Mouse (Mus musculus): ENCODE measurements around the gene Slamf7. TPM values are rescaled to one million over a fixed set of nuclear protein-coding genes. Genes with fewer than 3 reads are reported as not detected.
"Not testable (repeated sequence)": the region's sequence is repeated elsewhere in the genome, so short reads cannot be mapped to it uniquely, and the experiment has no call there.

The Slamf7 gene
- 1 to 10 TPM in 1 of 2 experiments, under 1 TPM in 1; 0.57 to 1.1 TPM for total RNA-seq (2021)
- long read RNA-seq, experiment 1: 0 reads
- long read RNA-seq, experiment 2: 0 reads

DNA sequence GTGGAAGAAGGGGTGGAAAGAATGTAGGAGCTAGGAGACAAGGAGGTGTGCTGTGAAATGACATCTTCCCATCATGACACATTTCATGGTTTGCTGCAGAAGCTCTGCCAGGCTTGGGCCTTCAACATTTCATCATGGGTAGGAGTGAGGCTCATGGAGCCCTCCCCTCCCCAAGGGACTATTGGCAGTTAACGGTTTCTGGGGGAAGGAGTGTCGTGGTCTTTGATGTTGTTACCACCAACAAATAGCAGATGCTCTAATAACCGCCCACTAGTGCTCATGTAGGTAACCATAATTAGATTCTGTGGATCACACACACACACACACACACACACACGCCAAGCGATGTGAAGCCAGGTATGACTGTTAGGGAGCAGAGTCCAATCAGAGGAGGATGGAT, at the start of gene Slamf7:
Gene Slamf7, minus strand, starts transcription at position 302 of the 400 bp plus-strand sequence.
- DNase-seq: no peak

DNA sequence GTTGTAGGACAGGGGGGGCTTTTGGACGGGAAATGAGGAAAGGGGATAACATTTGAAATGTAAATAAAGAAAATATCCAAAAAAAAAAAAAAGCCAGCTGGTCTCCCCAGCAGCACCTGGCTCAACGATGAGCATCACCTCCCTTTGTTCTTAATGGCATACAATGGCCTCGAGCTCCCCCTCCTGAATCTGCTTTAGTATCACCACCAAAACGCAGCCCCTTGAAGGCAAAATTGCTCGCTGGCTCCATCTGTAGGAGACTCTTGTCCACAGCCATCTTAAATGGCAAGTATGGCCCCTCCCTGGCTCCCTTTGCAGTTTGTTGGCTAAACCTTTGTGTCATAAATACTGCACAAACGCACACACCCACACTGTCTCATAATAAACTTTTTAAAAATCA, 46.1 kb upstream of the Slamf7 start:
- peak; percentile 25 to 33 for DNase-seq

DNA sequence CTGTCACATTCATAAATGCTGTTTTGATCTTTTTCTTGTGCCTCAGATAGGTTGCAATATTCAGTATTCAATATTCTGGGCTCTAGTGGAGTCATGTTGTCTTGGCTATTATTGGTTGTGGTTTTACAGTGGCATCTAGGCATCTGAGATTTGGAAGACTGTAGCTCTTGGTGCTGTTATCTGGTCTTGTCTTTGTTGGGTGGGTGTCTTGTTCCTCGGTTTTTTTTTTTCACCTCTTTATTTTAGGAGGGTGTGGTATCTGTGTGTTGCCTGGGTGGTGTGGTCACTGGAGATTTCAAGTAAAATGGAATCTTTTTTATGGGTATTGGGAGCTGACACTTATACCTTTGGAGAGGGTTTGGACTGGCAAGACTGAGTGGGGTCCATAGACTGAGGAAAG, 41.1 kb upstream of the Slamf7 start:
- DNase-seq: no peak

DNA sequence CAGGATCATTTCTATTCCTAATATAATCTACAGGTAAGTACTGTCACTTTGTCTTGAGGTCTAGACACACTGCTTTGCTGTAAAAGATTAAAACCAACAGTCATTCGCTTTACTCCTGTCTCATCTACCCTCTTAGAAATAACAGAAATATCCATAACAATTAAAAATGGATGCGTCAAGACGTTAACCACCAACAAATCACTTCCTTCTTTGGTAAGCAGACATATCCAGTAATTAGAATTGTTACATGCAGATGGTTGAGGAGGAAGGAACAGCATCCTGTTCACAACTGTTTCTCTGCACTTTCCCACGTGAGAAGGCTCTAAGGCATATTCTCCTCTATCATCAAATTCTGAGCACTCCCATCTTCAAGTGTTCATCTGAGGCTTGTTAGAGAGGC, 34.5 kb upstream of the Slamf7 start:
- DNase-seq: no peak

DNA sequence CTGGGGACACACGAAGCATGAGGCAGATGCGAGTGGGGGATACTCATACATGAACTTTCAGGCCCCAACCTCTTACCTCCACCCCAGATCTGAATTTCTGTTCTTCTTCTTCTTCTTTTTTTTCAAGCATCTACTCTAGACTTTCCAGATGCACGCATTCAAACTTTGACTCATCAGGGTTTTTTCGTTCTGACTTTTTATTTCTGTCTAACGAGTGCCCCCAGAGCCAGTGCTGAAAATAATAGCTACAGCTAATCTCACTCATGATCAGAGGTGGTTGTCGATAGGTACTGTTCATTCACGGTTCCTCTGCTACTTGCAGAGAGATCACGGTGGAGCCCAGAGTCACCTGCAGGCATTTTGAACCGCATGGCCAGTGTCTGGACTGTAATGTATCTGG, 32.1 kb upstream of the Slamf7 start:
- no peak for DNase-seq

DNA sequence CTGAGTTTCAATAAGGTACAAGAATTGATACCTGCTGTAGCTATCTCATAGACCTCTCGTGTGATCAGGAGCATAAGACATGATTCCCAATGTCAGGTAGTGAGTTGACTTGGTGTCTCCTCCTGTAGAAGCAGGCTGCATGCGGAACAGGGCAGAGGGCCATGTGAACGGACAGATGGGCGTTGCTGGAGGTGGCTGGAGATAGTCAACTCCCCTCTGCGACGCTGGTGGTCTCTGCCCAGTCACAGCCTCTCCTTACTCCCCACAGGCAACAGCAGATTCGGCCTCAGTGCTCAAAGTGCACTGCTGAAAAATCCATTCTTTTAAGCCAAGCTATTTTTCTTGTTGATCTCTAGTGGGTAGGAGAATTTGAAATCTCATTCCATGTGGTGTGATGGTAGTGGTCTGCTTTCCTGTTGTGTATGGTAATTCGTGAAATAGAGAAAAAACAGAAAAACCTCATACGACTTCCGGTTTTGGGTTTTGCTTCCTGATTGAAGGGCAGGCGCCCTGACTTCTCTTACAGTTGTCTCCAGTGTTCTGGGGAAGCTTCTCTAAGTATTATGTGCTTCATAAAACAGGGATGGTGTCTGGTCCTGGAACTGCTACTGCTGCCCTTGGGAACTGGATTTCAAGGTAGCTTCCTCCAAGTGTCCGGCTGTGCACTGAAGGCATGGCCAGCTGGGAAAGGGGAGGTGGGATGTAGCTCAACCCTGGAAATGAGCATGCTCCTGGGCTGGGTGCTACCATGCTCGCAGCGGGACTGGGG, 28.9 kb upstream of the Slamf7 start, which contains the start of gene Cd48:
Gene Cd48, plus strand, starts transcription at position 479 of the 769 bp plus-strand sequence.
- DNase-seq: peak; percentile 15 to 18

DNA sequence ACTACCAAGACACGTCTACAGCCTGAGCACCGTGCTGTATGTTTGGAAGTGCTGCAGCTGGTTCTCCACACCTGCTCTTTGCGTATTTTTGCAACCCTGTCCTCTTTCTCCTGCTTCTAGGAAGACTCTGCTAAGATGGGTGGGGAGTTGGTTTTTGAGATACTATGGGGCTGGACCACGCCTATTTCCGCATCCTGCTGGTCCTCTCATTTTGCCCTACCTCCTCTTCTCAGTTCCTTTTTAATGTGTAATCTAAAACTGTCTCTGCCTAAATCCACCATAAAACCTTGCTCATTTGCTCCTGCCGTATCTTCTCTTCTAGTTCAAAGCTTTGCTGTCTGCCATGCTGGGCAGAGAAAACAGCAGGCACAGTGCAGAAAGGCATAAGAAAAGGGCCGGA, 28.2 kb upstream of the Slamf7 start:
- peak; percentile 15 to 60 for DNase-seq

DNA sequence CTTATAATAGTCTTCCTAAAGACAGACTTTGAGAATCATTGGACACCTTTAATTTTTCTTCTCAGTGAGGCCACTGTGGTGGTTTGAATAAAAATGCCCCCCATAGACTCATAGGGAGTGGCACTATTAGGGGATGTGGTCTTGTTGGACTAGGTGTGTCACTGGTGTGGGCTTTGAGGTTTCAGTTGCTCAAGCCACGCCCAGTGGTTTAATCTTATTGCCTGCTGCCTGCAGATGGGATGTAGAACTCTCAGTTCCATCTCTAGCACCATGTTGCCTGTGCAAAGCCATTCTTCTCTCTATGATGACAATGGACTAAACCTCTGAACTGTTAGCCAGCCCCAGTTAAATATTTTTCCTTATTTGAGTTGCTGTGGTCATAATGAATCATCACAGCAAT, 24.9 kb upstream of the Slamf7 start:
- no peak for DNase-seq

DNA sequence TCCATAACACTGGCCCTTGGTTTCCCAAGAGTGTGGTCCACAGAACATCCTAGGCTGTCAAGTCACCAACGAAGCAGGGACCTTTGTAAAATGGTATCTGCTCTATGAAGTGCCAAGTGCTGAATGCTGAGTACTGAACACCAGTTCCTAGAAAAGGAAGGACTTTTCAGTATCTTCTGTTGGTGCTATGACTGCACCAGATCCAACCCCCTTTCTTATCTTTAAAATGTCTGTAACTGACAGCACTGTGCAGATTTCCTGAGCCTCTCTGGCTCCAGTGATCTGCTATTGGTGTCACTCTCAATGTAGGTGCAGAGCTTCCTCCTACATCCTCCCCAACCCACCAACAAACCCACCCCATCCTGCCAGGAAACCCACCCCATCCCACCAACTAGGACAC, 21.6 kb upstream of the Slamf7 start:
- no peak for DNase-seq

DNA sequence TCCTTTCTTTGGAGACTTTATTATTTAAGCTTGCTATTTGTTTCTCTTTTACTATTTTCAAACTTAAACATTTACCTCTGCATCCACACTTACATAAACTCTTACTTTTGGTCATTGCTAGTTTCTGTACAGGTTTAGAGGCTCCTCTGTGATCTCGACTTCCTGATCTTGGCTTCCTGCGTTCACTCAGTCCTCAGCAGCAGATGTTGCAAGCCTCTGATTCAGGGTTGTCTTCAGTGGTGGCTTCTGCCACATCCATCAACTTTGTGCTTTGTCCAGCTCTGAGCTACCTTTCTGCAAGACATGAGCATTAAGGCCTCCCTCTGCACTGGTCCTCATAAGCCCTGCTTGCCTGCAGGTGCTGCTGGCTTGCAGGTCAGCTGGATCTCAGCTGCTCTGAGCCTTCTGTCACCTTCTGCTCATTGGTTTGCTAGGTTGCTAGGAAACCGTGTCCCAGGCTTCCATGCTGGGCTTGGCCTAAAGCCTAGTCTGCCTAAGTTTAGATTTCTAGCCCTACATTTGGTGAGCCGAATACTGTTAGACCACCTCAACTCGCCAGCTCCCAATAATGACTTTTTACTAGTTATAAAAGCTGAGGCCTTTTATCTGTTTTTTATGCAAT, 20.1 kb upstream of the Slamf7 start:
- peak; percentile 44 to 55 for DNase-seq

DNA sequence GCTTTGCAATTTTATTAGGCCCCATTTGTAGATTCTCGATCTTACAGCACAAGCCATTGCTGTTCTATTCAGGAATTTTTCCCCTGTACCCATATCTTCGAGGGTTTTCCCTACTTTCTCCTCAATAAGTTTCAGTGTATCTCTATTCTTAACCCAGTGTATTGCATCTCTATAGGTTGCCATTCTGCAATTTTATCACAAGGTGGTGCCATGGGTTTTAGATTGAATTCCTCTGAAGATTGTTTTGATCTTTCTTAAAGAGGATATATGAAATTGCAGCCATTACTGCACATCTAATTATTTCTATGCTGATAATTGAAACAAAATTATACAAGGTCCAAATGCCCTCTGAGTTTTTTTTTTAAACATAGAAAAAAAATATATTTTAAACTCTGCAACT, 19.6 kb upstream of the Slamf7 start:
- not testable (repeated sequence) for DNase-seq

DNA sequence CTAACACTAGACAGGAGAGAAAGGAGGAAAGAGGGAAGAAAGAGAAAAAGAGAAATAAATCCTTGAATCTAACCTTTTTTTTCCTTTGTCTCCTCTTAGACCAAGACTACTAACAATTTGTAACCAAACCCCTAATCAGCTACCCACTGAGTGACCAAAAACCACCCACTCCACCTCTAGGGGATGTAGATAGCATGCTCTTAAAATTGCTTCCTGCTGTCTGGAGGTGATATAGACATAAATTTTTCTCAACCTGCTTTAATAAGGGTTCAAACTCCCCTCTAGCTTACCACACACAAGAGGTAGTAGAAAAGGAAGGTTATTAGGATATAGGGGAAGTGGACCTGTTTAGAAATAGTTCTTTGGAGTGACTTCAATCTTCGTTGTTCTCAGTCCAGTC, 14.3 kb upstream of the Slamf7 start:
- no peak for DNase-seq

DNA sequence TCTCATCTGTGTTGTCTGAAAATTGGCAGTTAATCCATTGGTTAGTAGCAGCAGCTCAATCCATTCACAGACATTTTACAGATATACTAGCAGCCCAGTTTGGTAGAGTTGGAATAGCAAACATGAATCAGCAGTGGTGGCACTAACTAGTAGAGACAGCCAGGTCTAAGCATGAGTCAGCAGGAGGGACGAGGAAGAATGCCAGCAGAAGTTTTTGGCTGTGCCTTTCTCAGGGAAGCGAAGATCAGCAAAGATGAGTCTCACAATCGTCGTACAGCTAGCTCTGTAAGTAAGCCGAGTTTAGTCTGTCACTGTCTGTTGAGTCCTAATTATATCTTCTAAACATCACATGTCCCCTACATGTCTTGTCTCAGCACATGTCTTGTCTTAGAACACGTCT, 13.5 kb upstream of the Slamf7 start:
- DNase-seq: no peak

DNA sequence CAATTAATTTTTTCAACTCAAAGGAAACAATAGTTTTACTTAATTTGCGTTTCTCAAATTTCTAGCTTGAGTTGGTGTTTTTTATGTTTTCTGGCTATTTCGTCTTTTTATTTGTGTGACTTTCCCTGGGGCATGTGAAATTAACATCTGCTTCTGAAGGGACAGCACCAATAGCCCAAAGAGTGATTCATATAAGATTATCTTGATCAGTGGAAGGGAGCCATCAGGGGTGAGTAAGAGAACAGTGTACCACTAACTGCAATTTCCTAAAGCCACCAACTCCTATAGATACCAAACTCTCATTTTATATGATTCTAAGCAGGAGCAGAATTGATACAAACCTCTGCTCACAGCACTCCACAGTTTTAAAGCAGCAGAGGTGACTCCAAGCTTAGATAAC, 10.9 kb upstream of the Slamf7 start:
- no peak for DNase-seq

DNA sequence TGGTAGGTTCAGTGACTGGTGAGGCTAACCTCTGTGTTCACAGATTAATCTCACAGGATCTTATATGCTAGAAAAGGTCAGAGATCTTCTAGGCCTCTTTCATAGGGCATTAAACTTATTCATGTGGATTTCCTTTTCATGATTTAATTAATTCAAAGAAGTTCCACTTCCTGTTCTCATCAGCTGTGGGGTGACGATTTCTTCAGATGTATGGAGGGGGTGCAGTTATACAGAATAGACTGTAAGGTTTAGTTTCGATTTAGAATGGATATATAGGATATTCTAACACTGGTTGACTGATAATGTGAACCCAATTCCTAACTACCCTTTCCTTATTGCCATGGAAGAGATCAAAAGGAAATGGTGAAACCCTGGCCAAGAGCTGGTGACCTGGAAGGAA, 8.6 kb upstream of the Slamf7 start:
- DNase-seq: no peak

DNA sequence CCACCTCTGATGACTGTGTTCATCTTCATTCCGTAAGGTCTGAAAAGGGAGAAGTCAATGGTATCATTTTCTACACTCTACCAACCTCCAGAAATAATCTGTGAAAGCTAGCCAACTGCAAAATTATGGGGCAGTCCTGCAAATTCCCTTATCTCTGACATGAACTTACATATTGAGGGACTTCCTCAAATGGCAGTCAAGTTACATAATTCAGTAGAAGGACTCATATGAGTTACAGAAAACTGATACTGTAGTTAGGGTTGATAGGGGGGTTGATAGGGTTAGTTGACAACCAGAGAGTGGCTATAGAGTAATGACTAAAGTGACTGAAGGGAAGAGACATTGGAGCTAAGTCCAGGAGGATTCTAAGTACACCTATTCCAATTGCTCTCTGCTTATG, 7.6 kb upstream of the Slamf7 start:
- DNase-seq: no peak

DNA sequence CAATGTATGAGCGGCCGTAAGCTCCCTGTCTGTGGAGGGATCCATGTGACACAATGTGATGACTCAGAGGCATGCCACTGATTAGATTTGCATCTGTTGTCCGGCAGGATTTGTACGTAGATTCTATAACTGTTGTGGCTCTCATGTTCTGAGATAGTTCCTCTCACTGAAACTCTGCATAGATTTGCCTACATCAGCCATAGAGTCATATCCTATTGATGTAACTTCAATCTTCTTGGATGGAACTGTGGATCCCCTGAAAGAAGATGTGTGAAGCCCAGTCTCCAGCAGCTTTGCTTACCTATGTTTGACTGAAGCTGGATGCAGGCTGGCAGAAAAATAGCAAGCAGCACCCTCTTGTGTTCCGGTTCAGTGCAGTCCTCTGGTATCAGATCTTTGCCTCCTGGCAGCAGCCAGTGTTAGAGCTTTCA, 5.7 kb upstream of the Slamf7 start:
- no peak for DNase-seq

DNA sequence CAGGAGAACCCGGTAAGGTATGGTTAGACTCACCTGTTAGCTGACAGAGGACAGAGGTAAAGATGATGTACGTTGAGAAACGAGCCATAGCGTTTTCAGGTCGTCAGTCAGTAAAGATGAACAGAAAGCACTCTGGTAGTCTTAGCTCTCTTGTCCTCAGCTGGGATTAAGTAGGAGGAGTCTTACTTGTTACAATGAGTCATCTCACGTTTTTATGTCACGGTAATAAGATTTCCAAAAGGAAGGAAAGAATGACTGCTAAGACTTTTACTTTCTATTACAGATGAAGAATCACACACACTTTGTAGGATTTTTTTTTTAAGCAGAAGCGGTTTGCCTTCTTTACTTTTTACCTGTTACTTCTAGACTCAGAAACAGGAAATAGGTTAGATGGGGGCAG, 4.0 kb downstream of the Slamf7 start:
- no peak for DNase-seq

DNA sequence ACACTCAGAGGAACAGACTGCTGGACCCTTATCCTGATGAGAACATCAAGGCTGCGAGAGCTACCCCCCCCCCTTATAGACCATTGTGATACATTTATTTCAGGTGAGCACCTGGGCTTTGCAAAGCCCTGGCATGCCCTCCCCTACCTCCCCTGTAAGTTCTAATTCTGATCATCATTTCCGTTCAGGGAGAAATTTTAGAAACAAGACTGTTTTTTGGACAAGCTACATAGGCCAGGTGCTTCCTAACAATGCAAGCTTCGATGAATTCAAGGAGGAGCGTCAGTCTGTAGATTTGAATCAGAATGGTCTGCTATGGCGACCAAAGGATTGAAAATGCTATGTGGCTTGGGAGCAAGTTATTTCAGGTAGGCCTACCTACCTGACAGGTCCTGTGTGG, 5.1 kb downstream of the Slamf7 start:
- no peak for DNase-seq

DNA sequence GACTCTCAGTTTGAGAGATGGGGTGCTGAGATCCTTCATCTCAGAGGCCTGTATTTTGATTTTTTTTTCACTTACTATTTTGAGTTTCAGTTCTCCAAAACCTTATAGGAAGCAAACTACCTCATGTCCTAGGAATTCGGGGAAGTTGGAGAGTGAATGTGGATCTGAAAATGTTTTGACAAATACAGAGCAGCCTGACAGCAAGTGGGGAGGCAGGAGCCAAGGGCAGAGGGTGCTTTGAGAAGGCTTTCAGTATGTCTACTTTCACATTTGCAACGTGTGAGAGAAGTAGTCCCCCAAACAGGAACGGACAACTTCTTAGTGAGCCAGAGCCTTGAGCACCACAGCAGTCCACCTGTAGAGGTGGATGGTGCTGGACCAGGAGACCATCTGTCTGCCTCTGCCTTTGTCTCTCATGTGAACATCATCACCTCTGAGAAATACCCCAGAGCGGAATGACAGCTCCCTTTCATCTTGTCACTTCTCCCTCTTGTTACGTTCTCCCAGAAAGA, 6.3 kb downstream of the Slamf7 start:
- peak in 1 of 2 experiments; percentile 39 for DNase-seq

DNA sequence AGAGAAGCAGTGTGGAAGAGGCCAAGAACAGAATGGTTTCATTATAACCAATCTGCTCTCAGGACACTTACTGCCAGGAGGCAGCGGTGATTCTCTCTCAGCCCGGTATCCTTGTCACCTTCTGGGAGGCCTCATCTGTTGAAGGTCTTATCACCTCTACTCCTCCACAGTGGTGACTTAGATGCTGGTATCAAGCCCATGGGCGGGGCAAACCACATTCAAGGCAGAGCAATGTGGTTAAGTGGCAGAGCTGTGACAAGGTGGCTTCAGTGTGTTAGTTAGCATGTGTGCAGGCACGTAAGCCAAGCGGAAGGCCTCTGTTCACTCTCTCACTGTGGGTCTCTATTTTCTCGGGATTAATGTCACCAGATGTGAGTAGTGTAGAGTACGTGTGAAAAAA, 9.2 kb downstream of the Slamf7 start:
- DNase-seq: no peak

DNA sequence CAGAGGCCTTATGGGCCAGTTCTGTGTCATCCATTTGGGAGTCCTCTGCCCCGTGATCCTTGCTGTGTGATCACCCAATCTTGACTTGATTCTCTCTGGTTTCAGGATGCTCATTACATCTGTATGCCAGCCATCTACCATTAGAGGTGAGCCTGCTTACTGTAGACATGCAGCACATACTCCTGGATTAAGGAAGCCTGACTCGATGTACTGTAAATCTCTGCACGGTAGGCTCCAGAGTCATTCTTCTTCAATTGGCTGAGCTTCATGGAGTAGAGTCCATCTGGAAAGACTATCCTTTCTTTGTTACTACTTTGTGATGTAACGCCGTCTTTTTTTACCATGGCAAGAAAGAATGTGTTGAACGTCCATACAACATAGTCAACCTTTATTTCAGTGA, 12.0 kb downstream of the Slamf7 start:
- DNase-seq: no peak

DNA sequence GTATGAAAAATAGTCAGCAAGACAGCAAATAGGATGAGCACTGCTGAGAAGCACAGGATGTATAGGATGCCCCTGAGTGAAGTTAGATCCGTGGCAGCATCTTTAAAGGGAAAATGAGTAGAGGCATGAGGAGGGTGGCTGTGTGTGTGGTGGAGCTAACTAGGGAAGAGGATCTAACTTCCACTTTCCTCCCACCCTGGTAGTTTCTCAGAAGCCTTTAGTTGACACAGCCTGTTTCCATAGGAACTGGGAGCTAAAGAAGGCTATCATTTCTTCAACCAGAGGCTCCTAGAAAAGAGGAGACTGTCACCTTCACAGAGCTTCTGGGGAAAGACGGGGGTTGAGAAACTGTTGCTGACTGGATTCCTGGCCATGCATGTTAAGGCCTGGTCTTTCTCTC, 14.1 kb downstream of the Slamf7 start:
- no peak for DNase-seq

DNA sequence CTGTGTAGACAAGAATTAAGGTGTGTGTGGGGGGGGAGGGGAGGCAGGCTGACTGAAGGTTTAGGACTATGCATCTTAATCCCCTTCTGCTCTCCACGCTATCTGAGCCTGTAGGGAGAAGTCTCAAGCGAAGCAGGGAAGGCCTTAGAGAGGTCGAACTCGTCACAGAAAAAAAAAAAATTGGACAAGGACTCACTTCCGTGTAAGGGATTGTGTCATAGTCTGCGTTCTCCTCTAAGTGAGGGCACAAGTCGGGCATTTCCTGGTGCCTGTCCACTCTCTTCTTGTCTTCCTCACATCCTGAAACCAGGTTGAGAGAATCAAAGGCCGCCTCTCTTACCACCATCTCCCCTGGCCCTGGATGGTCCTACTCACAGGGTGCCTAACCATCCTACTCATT, 15.7 kb downstream of the Slamf7 start:
- DNase-seq: no peak

Data from heart, adult 18-20 months (tissue).